Comparison of ENCODE assay signal across 10 mouse cellular contexts in the genomic region with DNA sequence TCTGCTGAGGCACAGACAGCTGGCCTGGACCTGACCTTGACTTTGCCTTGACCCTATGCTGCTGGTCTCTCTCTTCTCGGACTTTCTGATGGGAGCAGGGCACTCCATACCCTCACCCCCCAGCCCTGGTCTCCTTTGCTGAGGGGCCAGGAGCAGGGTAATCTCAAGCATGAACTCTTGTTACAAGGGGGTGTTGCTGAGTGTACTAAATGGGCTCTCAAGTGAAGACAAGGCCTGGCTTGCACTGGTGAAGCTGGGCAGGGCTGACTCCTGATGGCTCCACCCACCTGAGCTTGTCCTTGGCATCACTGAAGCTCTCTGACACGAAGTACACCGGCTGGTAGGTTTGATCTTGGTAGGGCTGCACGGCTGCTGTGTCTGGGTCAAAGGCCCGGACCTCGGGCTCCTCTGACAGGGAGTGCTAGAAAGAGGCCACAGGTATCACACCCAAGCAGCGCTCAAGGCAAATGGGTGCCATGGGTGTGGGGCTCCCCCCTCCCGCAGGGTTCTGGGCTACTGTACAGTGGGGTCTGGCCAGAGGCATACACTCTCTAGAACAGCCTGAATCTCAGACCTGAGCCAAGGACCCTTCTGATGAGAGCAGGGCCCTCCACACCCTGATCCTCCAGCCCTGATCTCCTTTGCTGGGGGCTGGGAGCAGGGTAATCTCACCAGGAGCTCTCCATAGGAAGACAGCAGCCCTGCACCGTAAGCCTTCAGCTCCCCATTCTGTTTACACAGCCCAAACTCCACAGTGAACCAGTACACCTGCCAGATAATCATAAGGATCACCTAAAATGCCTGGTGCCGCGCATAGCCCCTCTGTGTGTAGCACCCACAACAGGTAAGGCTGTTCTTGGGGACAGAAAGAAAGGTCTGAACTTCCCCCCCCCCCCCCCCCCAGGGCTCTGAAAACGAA. TPM values are rescaled to one million over a fixed set of nuclear protein-coding genes. Genes with fewer than 3 reads are reported as not detected.
DNase-seq lines count a peak whose midpoint lies in the region; ATAC-seq and TF ChIP-seq lines count a peak whose summit lies in the region.
"Had no signal": no experiment of that assay in that cellular context is flagged by ENCODE, and none has a peak within 500 bp of the region (broad histone marks: within the 10 kb centered on the region; RNA-seq: fewer than 3 reads in every experiment).

No protein-coding gene starts in this region.

- no peak overlapping the region for H3K4me2 ChIP-seq in forebrain, embryonic 14.5 days (ENCODE audit: low read length)
- no peak overlapping the region for H3K4me2 ChIP-seq in forebrain, postnatal 0 days (ENCODE audit: low read depth)
- no peak overlapping the region for H3K4me2 ChIP-seq in hindbrain, embryonic 12.5 days (replicated peaks)
- H3K4me2 ChIP-seq in hindbrain, embryonic 16.5 days (ENCODE audit: low read length): no peak overlapping the region
- H3K4me2 ChIP-seq in midbrain, embryonic 16.5 days (ENCODE audit: low read length): no peak overlapping the region
- H3K4me2 ChIP-seq in midbrain, embryonic 15.5 days: no peak overlapping the region
- no peak overlapping the region for H3K4me2 ChIP-seq in stomach, embryonic 16.5 days (ENCODE audit: low read depth, low read length)

- H3K36me3 ChIP-seq in forebrain, embryonic 14.5 days (ENCODE audit: control insufficient read depth, insufficient read depth, low read length): no peaks in the 10 kb centered on the region
- no peaks in the 10 kb centered on the region for H3K36me3 ChIP-seq in forebrain, postnatal 0 days (ENCODE audit: insufficient read depth)
- H3K36me3 ChIP-seq in hindbrain, embryonic 12.5 days: no peaks in the 10 kb centered on the region
- H3K36me3 ChIP-seq in hindbrain, embryonic 16.5 days (ENCODE audit: control insufficient read depth, insufficient read depth, low read length): no peaks in the 10 kb centered on the region
- H3K36me3 ChIP-seq in midbrain, embryonic 16.5 days (ENCODE audit: control insufficient read depth, insufficient read depth, low read length): no peaks in the 10 kb centered on the region
- no peaks in the 10 kb centered on the region for H3K36me3 ChIP-seq in midbrain, embryonic 15.5 days (replicated peaks)
- no peaks in the 10 kb centered on the region for H3K36me3 ChIP-seq in stomach, embryonic 16.5 days (ENCODE audit: control insufficient read depth, insufficient read depth, low read length)

- 0 out of 2 replicates have a peak, but pooled peaks have one; percentile 26 for ATAC-seq in forebrain, embryonic 14.5 days
- no peak for ATAC-seq in forebrain, postnatal 0 days
- ATAC-seq in hindbrain, embryonic 12.5 days (ENCODE audit: low FRiP score): peak; percentile 16; the same call in 1 of the 2 replicates
- no peak for ATAC-seq in hindbrain, embryonic 16.5 days
- ATAC-seq in midbrain, embryonic 16.5 days: peak; percentile 51; the same call in 1 of the 2 replicates
- ATAC-seq in midbrain, embryonic 15.5 days (replicated peaks): no peak
- 0 out of 2 replicates have a peak, but pooled peaks have one; percentile 14 for ATAC-seq in stomach, embryonic 16.5 days (ENCODE audit: insufficient read depth, low FRiP score)

- H3K27ac ChIP-seq in forebrain, embryonic 14.5 days (ENCODE audit: low read depth, low read length): no peak overlapping the region
- H3K27ac ChIP-seq in forebrain, postnatal 0 days (ENCODE audit: low read depth, low read length): no peak overlapping the region
- H3K27ac ChIP-seq in hindbrain, embryonic 12.5 days: no peak overlapping the region
- H3K27ac ChIP-seq in hindbrain, embryonic 16.5 days (ENCODE audit: low read depth, low read length): no peak overlapping the region
- no peak overlapping the region for H3K27ac ChIP-seq in midbrain, embryonic 16.5 days (ENCODE audit: low read length)
- no peak overlapping the region for H3K27ac ChIP-seq in midbrain, embryonic 15.5 days
- H3K27ac ChIP-seq in stomach, embryonic 16.5 days (ENCODE audit: low read length): no peak overlapping the region

- no peaks in the 10 kb centered on the region for H3K27me3 ChIP-seq in forebrain, embryonic 14.5 days (replicated peaks; ENCODE audit: control insufficient read depth, insufficient read depth, low read length)
- no peaks in the 10 kb centered on the region; the same call in 1 of the 2 replicates for H3K27me3 ChIP-seq in forebrain, postnatal 0 days (ENCODE audit: insufficient read depth, low read length)
- H3K27me3 ChIP-seq in hindbrain, embryonic 12.5 days: peaks cover 2% of the 10 kb centered on the region; the same call in 1 of the 2 replicates
- H3K27me3 ChIP-seq in hindbrain, embryonic 16.5 days (replicated peaks; ENCODE audit: control insufficient read depth, insufficient read depth, low read length): no peaks in the 10 kb centered on the region
- H3K27me3 ChIP-seq in midbrain, embryonic 16.5 days (ENCODE audit: control insufficient read depth, insufficient read depth, low read depth, low read length): no peaks in the 10 kb centered on the region
- no peaks in the 10 kb centered on the region for H3K27me3 ChIP-seq in midbrain, embryonic 15.5 days (replicated peaks)
- H3K27me3 ChIP-seq in stomach, embryonic 16.5 days (ENCODE audit: control insufficient read depth, insufficient read depth, low read length): no peaks in the 10 kb centered on the region

- WGBS in forebrain, embryonic 14.5 days: 74% methylated on average over 11 of the region's 12 CpGs
- WGBS in forebrain, postnatal 0 days: 68% methylated on average over 12 of the region's 12 CpGs
- WGBS in hindbrain, embryonic 12.5 days: 69% methylated on average over 11 of the region's 12 CpGs
- 76% methylated on average over 12 of the region's 12 CpGs for WGBS in hindbrain, embryonic 16.5 days
- WGBS in midbrain, embryonic 16.5 days: 65% methylated on average over 12 of the region's 12 CpGs
- WGBS in midbrain, embryonic 15.5 days: 75% methylated on average over 11 of the region's 12 CpGs
- 52% methylated on average over 12 of the region's 12 CpGs for WGBS in stomach, embryonic 16.5 days

- TF ChIP-seq CTCF in forebrain, postnatal 0 days (IDR thresholded peaks at IDR 0.05; ENCODE audit: low read depth): no peak

- H3K9ac ChIP-seq in forebrain, embryonic 14.5 days (ENCODE audit: low read length): no peak overlapping the region
- H3K9ac ChIP-seq in forebrain, postnatal 0 days: no peak overlapping the region
- H3K9ac ChIP-seq in hindbrain, embryonic 12.5 days: no peak overlapping the region
- no peak overlapping the region for H3K9ac ChIP-seq in hindbrain, embryonic 16.5 days (ENCODE audit: low read depth, low read length)
- no peak overlapping the region for H3K9ac ChIP-seq in midbrain, embryonic 16.5 days (ENCODE audit: low read depth, low read length)
- no peak overlapping the region for H3K9ac ChIP-seq in midbrain, embryonic 15.5 days
- H3K9ac ChIP-seq in stomach, embryonic 16.5 days (ENCODE audit: low read length): no peak overlapping the region

- H3K9me3 ChIP-seq in forebrain, embryonic 14.5 days (replicated peaks; ENCODE audit: control insufficient read depth, low read length): no peaks in the 10 kb centered on the region
- no peaks in the 10 kb centered on the region for H3K9me3 ChIP-seq in forebrain, postnatal 0 days (ENCODE audit: low read length)
- no peaks in the 10 kb centered on the region for H3K9me3 ChIP-seq in hindbrain, embryonic 12.5 days (replicated peaks)
- no peaks in the 10 kb centered on the region for H3K9me3 ChIP-seq in hindbrain, embryonic 16.5 days (ENCODE audit: control insufficient read depth, low read length)
- no peaks in the 10 kb centered on the region for H3K9me3 ChIP-seq in midbrain, embryonic 16.5 days (replicated peaks; ENCODE audit: control insufficient read depth, low read length, poor library complexity, severe bottlenecking)
- no peaks in the 10 kb centered on the region for H3K9me3 ChIP-seq in midbrain, embryonic 15.5 days
- H3K9me3 ChIP-seq in stomach, embryonic 16.5 days (replicated peaks; ENCODE audit: control insufficient read depth, low read length): no peaks in the 10 kb centered on the region

- DNase-seq in forebrain, embryonic 14.5 days (ENCODE audit: low spot score): no peak
- no peak for DNase-seq in forebrain, postnatal 0 days
- no peak for DNase-seq in urinary bladder, postnatal 36 days (ENCODE audit: low spot score in 2 of 2)

- no peaks in the 10 kb centered on the region for H3K4me1 ChIP-seq in forebrain, embryonic 14.5 days (ENCODE audit: control insufficient read depth, insufficient read depth, low read length)
- no peaks in the 10 kb centered on the region for H3K4me1 ChIP-seq in forebrain, postnatal 0 days (ENCODE audit: insufficient read depth)
- H3K4me1 ChIP-seq in hindbrain, embryonic 12.5 days: peaks cover 12% of the 10 kb centered on the region
- no peaks in the 10 kb centered on the region for H3K4me1 ChIP-seq in hindbrain, embryonic 16.5 days (ENCODE audit: control insufficient read depth, insufficient read depth, low read depth, low read length)
- H3K4me1 ChIP-seq in midbrain, embryonic 16.5 days (ENCODE audit: control insufficient read depth, insufficient read depth, low read length): no peaks in the 10 kb centered on the region
- H3K4me1 ChIP-seq in midbrain, embryonic 15.5 days: no peaks in the 10 kb centered on the region
- H3K4me1 ChIP-seq in stomach, embryonic 16.5 days (ENCODE audit: control insufficient read depth, insufficient read depth, low read length): no peaks in the 10 kb centered on the region

- H3K4me3 ChIP-seq in forebrain, embryonic 14.5 days (ENCODE audit: low read depth, low read length): no peak overlapping the region
- no peak overlapping the region for H3K4me3 ChIP-seq in forebrain, postnatal 0 days (ENCODE audit: low read depth, low read length)
- no peak overlapping the region for H3K4me3 ChIP-seq in hindbrain, embryonic 12.5 days
- H3K4me3 ChIP-seq in hindbrain, embryonic 16.5 days (ENCODE audit: low read length): no peak overlapping the region
- H3K4me3 ChIP-seq in midbrain, embryonic 16.5 days (ENCODE audit: low read depth, low read length): no peak overlapping the region
- no peak overlapping the region for H3K4me3 ChIP-seq in midbrain, embryonic 15.5 days
- H3K4me3 ChIP-seq in stomach, embryonic 16.5 days (replicated peaks; ENCODE audit: low read length): no peak overlapping the region

RNA-seq across cellular contexts. Expression of a gene that starts 36.9 kb away (rescaled TPM):
- 7.9 and 8.2 TPM in 2 replicates for polyA plus RNA-seq in forebrain, embryonic 14.5 days (2014; fragmentation: Nextera tagmentation; extraction: Ambion mirVana)
- total RNA-seq in forebrain, postnatal 0 days (2014; rRNA removed): 7.9 and 15.6 TPM in 2 replicates
- 7.9 and 8.9 TPM in 2 replicates for polyA plus RNA-seq in forebrain, postnatal 0 days (2015; fragmentation: Nextera tagmentation; extraction: Ambion mirVana)
- polyA plus RNA-seq in hindbrain, embryonic 12.5 days (2016; fragmentation: Nextera tagmentation; extraction: Ambion mirVana): 14.9 and 15.1 TPM in 2 replicates
- polyA plus RNA-seq in hindbrain, embryonic 16.5 days (2015; fragmentation: Nextera tagmentation; extraction: Ambion mirVana): 9.2 and 10.4 TPM in 2 replicates
- 17.8 and 28.7 TPM in 2 replicates for polyA plus RNA-seq in midbrain, embryonic 16.5 days (2015; fragmentation: Nextera tagmentation; extraction: Ambion mirVana)
- 34.3 and 35.5 TPM in 2 replicates for polyA plus RNA-seq in midbrain, embryonic 15.5 days (2015; fragmentation: Nextera tagmentation; extraction: Ambion mirVana)
- 3.0 and 4.0 TPM in 2 replicates for polyA plus RNA-seq in stomach, embryonic 16.5 days (2015; fragmentation: Nextera tagmentation; extraction: Ambion mirVana)
- total RNA-seq: MEL had no signal
- polyA plus RNA-seq: C2C12 had no signal

Comparison
In these comparisons a context has a peak if more than half of its experiments do, and no peak if none do; other contexts are left out.
1. ATAC-seq: peak in forebrain, embryonic 14.5 days (single experiment), hindbrain, embryonic 12.5 days (single experiment), midbrain, embryonic 16.5 days (single experiment) and stomach, embryonic 16.5 days (single experiment); none in forebrain, postnatal 0 days (single experiment), hindbrain, embryonic 16.5 days (single experiment) and midbrain, embryonic 15.5 days (single experiment).